Mouse (Mus musculus) limb, embryonic 14.5 days (tissue): ENCODE data around the gene Hsf4. TPM values are rescaled to one million over a fixed set of nuclear protein-coding genes. Genes with fewer than 3 reads are reported as not detected.

Experiments used
- ATAC-seq: fragments of 200-750 bp; cut with Nextera tagmentation; 2 replicates; pipeline ENCODE4 v1.8.0; 2017; ENCODE audit warnings: low read depth, moderate number of reproducible peaks, moderate TSS enrichment; ENCODE audit not compliant: low FRiP score
- DNase-seq: peaks from one replicate; pipeline ENCODE4 v3.0.0-alpha.2; 2015; ENCODE audit warnings: low spot score
- H3K27ac ChIP-seq: fragments of 300-500 bp; sonication (generic); replicated peaks from 2 replicates; pipeline ENCODE4 v1.5.1; 2014; ENCODE audit warnings: low read depth, mild to moderate bottlenecking, low read length, moderate library complexity, mixed read lengths
- H3K27me3 ChIP-seq: fragments of 300-500 bp; sonication (generic); 2 replicates; pipeline ENCODE4 v1.6.1; 2014; ENCODE audit warnings: low read length, mixed read lengths; ENCODE audit not compliant: control insufficient read depth, insufficient read depth
- H3K36me3 ChIP-seq: fragments of 300-500 bp; sonication (generic); 2 replicates; pipeline ENCODE4 v1.6.1; 2014; ENCODE audit warnings: mild to moderate bottlenecking, low read length, moderate library complexity, mixed read lengths; ENCODE audit not compliant: control insufficient read depth, insufficient read depth
- H3K4me1 ChIP-seq: fragments of 300-500 bp; sonication (generic); 2 replicates; pipeline ENCODE4 v1.6.1; 2014; ENCODE audit warnings: antibody characterized with exemption, low read length, mixed read lengths; ENCODE audit not compliant: control insufficient read depth, insufficient read depth
- H3K4me2 ChIP-seq: fragments of 300-500 bp; sonication (generic); replicated peaks from 2 replicates; pipeline ENCODE4 v1.6.1; 2014; ENCODE audit warnings: low read depth, mild to moderate bottlenecking, low read length, moderate library complexity; ENCODE audit not compliant: severe bottlenecking
- H3K4me3 ChIP-seq: fragments of 300-500 bp; sonication (generic); replicated peaks from 2 replicates; pipeline ENCODE4 v1.5.1; 2014; ENCODE audit warnings: low read length
- H3K9ac ChIP-seq: fragments of 300-500 bp; sonication (generic); 2 replicates; pipeline ENCODE4 v1.6.1; 2014; ENCODE audit warnings: mild to moderate bottlenecking, low read depth, low read length, moderate library complexity; ENCODE audit not compliant: severe bottlenecking
- H3K9me3 ChIP-seq: fragments of 300-500 bp; sonication (generic); 2 replicates; pipeline ENCODE4 v1.6.1; 2016; ENCODE audit warnings: low read length; ENCODE audit not compliant: control insufficient read depth
- POLR2A ChIP-seq: fragments of 200-500 bp; IDR thresholded peaks from 2 replicates; pipeline ENCODE4 v1.8.0; 2012; ENCODE audit warnings: inconsistent platforms, mild to moderate bottlenecking, moderate library complexity, borderline replicate concordance; ENCODE audit not compliant: insufficient read depth, insufficient read length; ENCODE audit errors: extremely low read depth
- WGBS: fragments of 180-500 bp; shearing (Covaris S2); extraction: QIAGEN DNeasy Blood & Tissue Kit; methylation state at CpG from one replicate; pipeline ENCODE4 v1.1.7; 2014; 5-methylcytosine and 5-hydroxymethylcytosine counted together
- polyA plus RNA-seq, 2 experiments: library from polyadenylated mRNA; depleted of rRNA in 1 of 2; stranded (reverse) in 1 of 2; unstranded in 1 of 2; fragments of >200 nt; fragmentation: Nextera tagmentation in 1 of 2; extraction: Ambion mirVana in 1 of 2; gene quantifications; 2 replicates each; pipeline versions ENCODE4 v1.2.1 to v1.2.3; 2012 to 2014

The Hsf4 gene
- polyA plus RNA-seq, 2 experiments = 0.14 to 0.62 TPM

- no peak for TF ChIP-seq POLR2A
- Histone ChIP-seq H3K4me2 (no peak overlapping the region), H3K27me3 (peaks cover 58% of the 10 kb centered on the region), H3K9me3 (no peaks in the 10 kb centered on the region; the same call in 1 of the 2 replicates), H3K27ac (no peak overlapping the region), H3K4me3 (no peak overlapping the region), H3K9ac (no peak overlapping the region), H3K36me3 (no peaks in the 10 kb centered on the region), H3K4me1 (peaks cover 21% of the 10 kb centered on the region)
- DNase-seq (no peak), ATAC-seq (no peak)
- 64% methylated on average over 7 of the region's 7 CpGs for WGBS
Observed at GRCm38 (mm10) chr8:105260371-105261099, 9.1 kb upstream of the Hsf4 start.

- WGBS = 90% methylated on average over 12 of the region's 12 CpGs
- no peak overlapping the region for H3K27ac ChIP-seq
- TF ChIP-seq POLR2A = no peak
Observed at GRCm38 (mm10) chr8:105261326-105261980, 8.1 kb upstream of the Hsf4 start.

GRCm38 (mm10) chr8:105263244-105263912 is 6.2 kb upstream of the Hsf4 start:
- Histone ChIP-seq H3K36me3 (no peaks in the 10 kb centered on the region), H3K4me2 (peak overlapping the region; percentile 74), H3K9ac (no peak overlapping the region), H3K27me3 (peaks cover 68% of the 10 kb centered on the region), H3K27ac (no peak overlapping the region), H3K4me1 (peaks cover 23% of the 10 kb centered on the region), H3K4me3 (peak overlapping the region; percentile 66), H3K9me3 (no peaks in the 10 kb centered on the region; the same call in 1 of the 2 replicates)
- TF ChIP-seq POLR2A = no peak
- no peak for ATAC-seq
- WGBS = 44% methylated on average over 16 of the region's 16 CpGs
- no peak for DNase-seq

More at GRCm38 (mm10) chr8:105261326-105261980, 8.1 kb upstream of the Hsf4 start:
- ATAC-seq (no peak), DNase-seq (no peak)
- H3K4me1 ChIP-seq = peaks cover 19% of the 10 kb centered on the region
- H3K9ac ChIP-seq = no peak overlapping the region
- H3K4me2 ChIP-seq = no peak overlapping the region
- H3K36me3 ChIP-seq = no peaks in the 10 kb centered on the region
- H3K9me3 ChIP-seq = no peaks in the 10 kb centered on the region; the same call in 1 of the 2 replicates
- no peak overlapping the region for H3K4me3 ChIP-seq
- peaks cover 58% of the 10 kb centered on the region for H3K27me3 ChIP-seq

- WGBS = 3% methylated on average over 53 of the region's 54 CpGs
- TF ChIP-seq POLR2A = no peak
- H3K4me3 ChIP-seq = peak within 1 kb of the TSS; percentile 66
- peak within 1 kb of the TSS; percentile 59 for H3K9ac ChIP-seq
- H3K4me2 ChIP-seq = peak within 1 kb of the TSS; percentile 74
- DNase-seq (peak; percentile 65), ATAC-seq (peak; percentile 48)
- peaks cover 24% of the 10 kb centered on the region for H3K4me1 ChIP-seq
- H3K27ac ChIP-seq = no peak within 1 kb of the TSS
- H3K36me3 ChIP-seq = no peaks in the 10 kb centered on the region
- no peaks in the 10 kb centered on the region; the same call in 1 of the 2 replicates for H3K9me3 ChIP-seq
- H3K27me3 ChIP-seq = peaks cover 68% of the 10 kb centered on the region
Observed at GRCm38 (mm10) chr8:105264024-105264982, 5.3 kb upstream of the Hsf4 start, which contains the start of the genes Tradd and Fbxl8. Gene Tradd (minus strand): TSS chr8:105264609. Gene Fbxl8 (plus strand): TSS chr8:105264648.
